Mouse (Mus musculus): ENCODE data around the gene 9130019O22Rik. TPM values are rescaled to one million over a fixed set of nuclear protein-coding genes. Genes with fewer than 3 reads are reported as not detected.
"Not testable (repeated sequence)": the region's sequence is repeated elsewhere in the genome, so short reads cannot be mapped to it uniquely, and the experiment has no call there.

Gene 9130019O22Rik
- 1 to 10 TPM; 3.4 to 3.5 TPM for total RNA-seq (2021)
- long read RNA-seq, partial matches to known transcripts, result 0 of 2 reads
- long read RNA-seq, other reads (novel, unspliced or antisense), result 1 of 2 reads

DNA sequence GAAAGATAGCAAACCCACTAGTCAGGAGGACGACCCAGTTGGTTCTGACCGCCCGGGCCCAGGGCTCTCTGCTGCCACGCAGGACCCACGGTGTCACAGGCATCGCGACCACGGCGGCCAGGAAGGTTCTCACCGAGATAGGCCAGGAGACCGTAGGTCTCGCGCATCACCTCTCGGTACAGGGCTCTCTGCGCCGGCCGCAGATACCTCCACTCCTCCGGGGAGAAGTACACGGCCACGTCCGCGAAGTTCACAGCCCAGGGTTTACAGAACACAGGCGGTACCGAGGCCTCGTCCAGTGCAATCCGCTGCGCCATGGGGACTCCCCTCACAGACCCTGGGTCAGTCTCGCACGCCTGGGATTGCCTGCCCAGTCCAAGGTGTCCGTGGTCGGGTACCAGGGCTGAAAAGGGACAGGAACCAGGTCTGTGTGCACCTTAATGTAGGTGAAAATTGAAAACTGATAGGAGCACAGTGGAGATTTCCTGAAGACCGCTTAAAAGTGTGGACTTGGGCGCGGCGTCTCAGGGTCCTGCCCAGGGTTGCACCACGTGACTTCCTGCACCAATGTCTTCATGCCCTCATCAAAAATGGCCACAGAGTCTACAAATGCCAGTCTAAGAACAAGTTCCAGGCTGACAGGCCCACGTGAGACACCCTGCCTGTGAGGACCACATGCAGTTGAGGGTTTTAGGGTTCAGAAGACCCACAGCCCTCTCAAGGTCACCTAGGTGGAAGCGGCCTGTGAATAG lies at the start of gene 9130019O22Rik:
Gene 9130019O22Rik, minus strand, starts transcription at position 526 of the 752 bp plus-strand sequence.
- peak; percentile 72 to 97 for DNase-seq (ENCODE audit: low spot score in 2 of 2)

- DNase-seq (ENCODE audit: low spot score in 2 of 2), result no peak
These were observed 48.2 kb upstream of the 9130019O22Rik start for GRCm38 (mm10) chr7:127435206-127435605.

DNA sequence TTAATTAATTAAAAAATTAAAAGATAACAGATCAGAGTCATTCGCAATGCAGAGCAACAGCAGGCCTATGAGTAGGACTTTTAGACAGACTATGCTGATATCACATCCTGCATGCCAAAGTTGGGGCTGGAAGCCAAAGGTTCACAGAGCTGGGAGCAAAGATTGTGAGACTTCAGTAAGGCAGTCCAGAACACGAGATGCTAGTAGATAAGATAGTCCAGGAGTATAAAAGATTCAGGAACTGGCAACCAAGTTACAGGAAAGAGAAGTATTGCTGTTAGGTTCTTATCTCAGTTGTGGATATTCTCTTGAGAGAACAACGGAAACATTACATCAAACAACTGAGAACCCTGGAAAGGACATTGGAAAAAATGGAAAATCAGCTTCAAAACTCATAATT lies 39.4 kb upstream of the 9130019O22Rik start:
- DNase-seq (ENCODE audit: low spot score in 2 of 2), result no peak

DNA sequence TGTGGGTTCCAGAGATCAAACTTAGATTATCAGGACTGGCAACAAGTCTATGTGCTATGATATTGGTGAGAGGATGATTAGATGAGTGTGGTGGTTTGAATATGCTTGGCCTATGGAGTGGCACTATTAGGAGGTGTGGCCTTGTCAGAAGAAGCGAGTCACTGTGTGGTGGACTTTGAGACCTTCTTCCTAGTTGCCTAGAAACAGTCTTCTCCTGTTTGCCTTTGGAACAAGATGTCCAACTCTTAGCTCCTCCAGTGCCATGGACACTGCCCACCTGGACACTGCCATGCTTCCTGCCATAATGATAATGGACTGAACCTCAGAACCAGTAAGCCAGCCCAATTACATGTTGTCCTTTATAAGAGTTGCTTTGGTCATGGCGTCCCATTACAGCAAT lies 38.9 kb upstream of the 9130019O22Rik start:
- no peak for DNase-seq (ENCODE audit: low spot score in 2 of 2)

GRCm38 (mm10) chr7:127425291-127425690 lies 38.3 kb upstream of the 9130019O22Rik start:
- no peak for DNase-seq (ENCODE audit: low spot score in 2 of 2)

- peak; percentile 11 to 55 for DNase-seq (ENCODE audit: low spot score in 2 of 2)
These were observed 35.3 kb upstream of the 9130019O22Rik start for GRCm38 (mm10) chr7:127422247-127422646.

GRCm38 (mm10) chr7:127421388-127422191 lies 34.6 kb upstream of the 9130019O22Rik start, which contains the start of gene Zfp688:
Gene Zfp688, minus strand, starts transcription at chr7:127422068.
- DNase-seq (ENCODE audit: low spot score in 2 of 2), result peak; percentile 87 to 94

- no peak for DNase-seq (ENCODE audit: low spot score in 2 of 2)
These were observed 24.5 kb upstream of the 9130019O22Rik start for GRCm38 (mm10) chr7:127411418-127411817.

- peak; percentile 68 to 92 for DNase-seq (ENCODE audit: low spot score in 2 of 2)
These were observed 19.3 kb upstream of the 9130019O22Rik start, which contains the start of gene Zfp764 for GRCm38 (mm10) chr7:127406002-127406987. Gene Zfp764, minus strand, starts transcription at chr7:127406822.

DNA sequence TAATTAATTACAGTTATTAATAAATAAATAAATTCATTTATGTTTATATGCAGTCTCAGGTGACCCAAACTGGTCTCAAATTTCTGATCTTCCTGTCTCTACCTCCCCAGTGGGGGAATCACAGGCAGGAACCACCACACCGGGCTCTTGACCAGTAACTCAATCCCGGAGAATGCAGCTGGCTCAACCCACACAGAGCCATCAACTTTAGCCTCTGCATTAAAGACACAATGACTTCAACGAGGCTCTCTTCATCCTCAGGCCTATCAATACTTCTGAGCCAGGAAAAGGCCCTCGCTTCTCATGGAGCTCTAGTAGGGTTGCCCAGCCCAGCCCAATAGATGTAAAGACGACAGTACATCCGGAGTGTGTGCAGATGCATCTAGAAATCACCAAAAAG lies 17.1 kb upstream of the 9130019O22Rik start:
- DNase-seq (ENCODE audit: low spot score in 2 of 2), result not testable (repeated sequence)

DNA sequence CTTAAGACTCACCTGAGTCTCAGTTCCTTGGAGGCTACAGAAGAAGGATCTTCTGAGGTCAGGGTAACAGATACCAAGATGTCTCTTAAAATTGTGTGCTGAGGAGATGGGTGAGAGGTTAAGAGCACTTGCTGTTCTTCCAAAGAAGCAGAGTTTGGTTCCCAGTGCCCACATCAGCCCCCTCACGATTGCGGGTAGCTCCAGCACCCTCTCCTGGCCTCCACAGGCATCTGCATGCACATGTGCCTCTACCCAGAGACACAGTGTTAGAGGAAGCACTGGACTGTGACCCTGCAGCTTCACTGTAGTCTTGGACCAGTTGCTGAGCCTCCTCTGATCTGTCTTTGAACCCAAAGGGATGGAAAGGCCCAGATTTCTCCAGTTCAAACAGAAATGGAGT lies 16.0 kb upstream of the 9130019O22Rik start:
- DNase-seq (ENCODE audit: low spot score in 2 of 2), result no peak

- DNase-seq (ENCODE audit: low spot score in 2 of 2), result no peak
These were observed 13.4 kb upstream of the 9130019O22Rik start for GRCm38 (mm10) chr7:127400355-127400754.

DNA sequence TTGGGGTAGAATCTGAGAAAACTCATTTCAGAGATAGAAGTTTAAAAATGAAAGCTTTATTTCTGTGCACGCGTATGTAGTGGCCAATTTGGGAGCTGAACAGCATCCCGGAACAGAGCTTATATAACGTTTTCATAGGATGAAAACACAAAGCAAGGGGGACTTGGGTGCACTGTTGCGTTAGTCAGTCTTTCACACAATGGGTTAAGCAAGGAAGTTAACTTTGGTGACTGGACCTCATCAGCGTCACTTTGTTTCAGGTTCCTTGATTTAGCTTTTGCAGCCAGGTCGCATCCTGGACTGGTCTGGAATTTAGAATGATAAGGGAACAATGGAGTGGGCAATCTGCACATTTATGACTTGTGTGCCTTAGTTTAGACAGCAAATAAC lies 7.0 kb upstream of the 9130019O22Rik start:
- no peak for DNase-seq (ENCODE audit: low spot score in 2 of 2)

DNA sequence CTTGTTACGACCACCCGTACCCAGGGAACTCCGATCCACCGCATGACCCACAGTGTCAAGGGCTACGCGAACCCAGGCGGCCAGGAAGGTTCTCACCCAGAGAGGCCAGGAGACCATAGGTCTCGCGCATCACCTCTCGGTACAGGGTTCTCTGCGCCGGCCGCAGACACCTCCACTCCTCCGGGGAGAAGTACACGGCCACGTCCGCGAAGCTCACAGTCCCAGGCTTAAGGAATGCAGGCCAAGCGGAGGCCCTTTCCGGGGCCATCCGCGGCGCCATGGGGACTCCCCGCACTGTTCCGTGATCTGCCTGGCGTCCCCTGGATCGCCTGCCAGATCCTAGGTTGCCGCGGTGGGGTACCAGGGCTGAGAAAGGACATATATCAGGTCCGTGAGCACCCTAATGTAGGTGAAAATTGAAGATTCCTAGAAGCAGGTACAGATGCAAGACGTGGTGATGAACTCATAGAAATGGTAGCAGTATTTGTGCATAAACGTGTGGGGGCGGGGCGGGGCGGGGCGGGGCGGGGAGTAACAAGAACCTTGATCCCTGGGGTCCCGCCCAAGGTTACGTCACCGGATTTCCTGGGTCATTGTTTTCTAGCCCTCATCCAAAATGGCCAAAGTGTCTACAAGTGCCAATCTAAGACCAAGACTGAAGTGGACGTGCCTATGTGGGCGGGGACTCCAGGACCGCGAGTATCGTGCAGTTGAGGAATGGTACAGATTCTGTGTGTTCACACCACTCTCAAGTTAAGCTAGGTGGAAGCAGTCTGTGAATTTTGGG lies 6.4 kb upstream of the 9130019O22Rik start, which contains the start of gene E430018J23Rik:
Gene E430018J23Rik, minus strand, starts transcription at position 473 of the 787 bp plus-strand sequence.
- DNase-seq (ENCODE audit: low spot score in 2 of 2), result peak; percentile 91 to 99

DNA sequence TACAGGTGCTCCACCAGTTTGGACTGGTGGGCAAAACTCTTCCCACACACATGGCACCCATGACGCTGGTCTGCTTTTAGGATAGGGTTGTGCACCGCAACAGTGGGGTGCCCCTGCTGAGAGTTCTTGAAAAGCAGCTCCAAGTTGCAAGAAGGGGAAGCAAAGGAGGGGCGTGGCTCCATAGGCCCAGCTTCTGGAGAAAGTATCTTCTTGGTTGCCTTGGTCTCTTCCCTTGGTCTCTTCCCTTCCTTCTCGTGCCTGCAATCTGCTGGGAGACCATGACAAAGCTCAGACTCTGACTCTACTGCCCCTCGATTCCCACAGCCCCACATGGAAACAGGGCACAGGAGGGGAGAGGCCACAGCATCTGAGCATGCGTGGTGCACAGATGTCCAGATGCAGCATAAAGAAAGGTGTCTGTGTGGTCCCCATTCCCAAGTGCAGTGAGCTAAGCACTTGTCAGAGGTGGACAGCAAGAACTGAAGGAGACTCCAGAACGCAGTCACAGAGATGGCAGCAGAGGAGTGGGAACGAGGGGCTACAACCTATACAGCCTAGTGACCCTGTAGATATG lies 5.4 kb upstream of the 9130019O22Rik start:
- no peak for DNase-seq (ENCODE audit: low spot score in 2 of 2)

- DNase-seq (ENCODE audit: low spot score in 2 of 2), result no peak
These were observed 4.6 kb upstream of the 9130019O22Rik start for GRCm38 (mm10) chr7:127391538-127391937.

DNA sequence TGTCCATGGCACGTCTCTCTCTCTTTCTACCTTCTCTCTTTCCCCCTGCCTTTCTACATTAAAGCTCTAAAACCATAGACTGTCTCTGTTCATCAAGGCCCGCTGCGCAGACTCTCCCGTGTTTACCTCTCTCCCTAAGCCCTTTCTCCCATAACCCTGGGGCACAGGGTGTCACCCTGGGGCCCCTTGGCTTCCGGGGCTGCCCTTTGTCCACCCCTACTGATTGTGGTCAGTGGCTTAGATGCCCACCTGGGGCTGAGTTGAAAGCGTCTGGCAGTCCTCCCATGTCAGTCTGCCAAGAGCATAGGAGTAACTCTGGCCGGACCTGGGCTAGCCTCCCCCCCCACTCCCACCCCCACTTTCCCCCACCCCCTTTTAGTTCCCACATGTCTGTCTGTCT lies 3.3 kb upstream of the 9130019O22Rik start:
- DNase-seq (ENCODE audit: low spot score in 2 of 2), result no peak

GRCm38 (mm10) chr7:127388201-127388600 lies 1.2 kb upstream of the 9130019O22Rik start:
- not testable (repeated sequence) for DNase-seq (ENCODE audit: low spot score in 2 of 2)

- DNase-seq (ENCODE audit: low spot score in 2 of 2), result not testable (repeated sequence)
These were observed 1.4 kb downstream of the 9130019O22Rik start for GRCm38 (mm10) chr7:127385560-127385959.
